In the genomic region with DNA sequence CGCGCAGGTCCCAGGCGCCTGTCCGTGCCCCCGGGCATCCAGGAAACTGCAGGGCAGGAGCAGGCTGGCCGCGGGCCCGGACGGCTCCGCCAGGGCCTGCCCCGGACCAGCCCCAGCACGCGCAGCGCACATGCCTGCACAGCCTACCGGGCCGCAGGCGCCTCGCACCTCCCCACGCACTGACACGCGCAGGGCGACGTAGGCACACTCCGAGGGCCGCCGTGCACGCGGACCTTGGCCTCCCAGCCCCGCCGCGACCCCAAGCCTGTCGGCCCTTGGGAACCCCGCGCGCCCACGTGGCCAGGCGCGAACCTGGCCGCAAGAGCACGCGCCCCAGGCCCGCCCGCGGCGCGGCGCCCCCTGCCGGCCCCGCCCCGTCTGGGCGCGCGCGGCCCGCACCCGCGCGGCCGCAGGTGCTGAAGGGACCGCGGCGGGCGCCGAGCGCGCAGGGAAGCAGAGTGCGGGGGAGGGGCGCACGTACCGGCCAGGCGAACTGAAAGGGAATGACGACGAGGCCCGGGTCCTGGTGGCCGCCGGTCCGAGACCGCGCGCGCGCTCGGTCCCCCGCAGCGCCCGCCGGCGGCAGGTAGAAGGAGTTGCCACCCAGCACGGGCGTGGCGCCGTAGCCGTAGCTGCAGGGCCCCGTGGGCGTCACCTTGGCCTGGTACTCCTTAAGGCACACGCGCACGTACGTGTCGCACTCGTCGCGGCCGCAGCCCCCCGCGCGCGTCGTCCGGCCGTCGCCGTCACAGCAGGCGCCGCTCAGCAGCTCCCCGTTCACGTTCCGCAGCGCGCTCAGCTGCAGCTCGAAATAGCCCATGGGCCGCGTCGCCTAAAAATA, we compare ENCODE assay signal across 8 mouse cellular contexts. TPM values are rescaled to one million over a fixed set of nuclear protein-coding genes. Genes with fewer than 3 reads are reported as not detected.
DNase-seq lines count a peak whose midpoint lies in the region; ATAC-seq lines count a peak whose summit lies in the region.

No protein-coding gene starts in this region.

- peaks cover 60% of the 10 kb centered on the region for H3K27me3 ChIP-seq in kidney, embryonic 14.5 days (ENCODE audit: control insufficient read depth, insufficient read depth, low read length)
- peaks cover 86% of the 10 kb centered on the region for H3K27me3 ChIP-seq in heart, embryonic 12.5 days (replicated peaks)

- H3K4me2 ChIP-seq in kidney, embryonic 14.5 days (replicated peaks; ENCODE audit: low read depth, low read length), result peak overlapping the region; percentile 93
- H3K4me2 ChIP-seq in heart, embryonic 12.5 days, result peak overlapping the region; percentile 98

- H3K4me1 ChIP-seq in kidney, embryonic 14.5 days (ENCODE audit: control insufficient read depth, insufficient read depth, low read length), result peaks cover 20% of the 10 kb centered on the region; the same call in 1 of the 2 replicates
- peaks cover 37% of the 10 kb centered on the region for H3K4me1 ChIP-seq in heart, embryonic 12.5 days (replicated peaks)

- H3K36me3 ChIP-seq in kidney, embryonic 14.5 days (ENCODE audit: control insufficient read depth, insufficient read depth, low read length), result no peaks in the 10 kb centered on the region
- H3K36me3 ChIP-seq in heart, embryonic 12.5 days, result no peaks in the 10 kb centered on the region

- DNase-seq in kidney, adult 9 months, result no peak
- DNase-seq in cerebellum, postnatal 10 days, result peak; percentile 68
- peak; percentile 52 to 63 for DNase-seq in layer of hippocampus, postnatal 14 days (ENCODE audit: low spot score in 2 of 2)
- peak; percentile 50 for DNase-seq in lung, postnatal 10 days
- peak; percentile 71 for DNase-seq in right cerebral cortex, postnatal 14 days
- no peak for DNase-seq in spleen, adult 12 weeks (ENCODE audit: low spot score)

- 1% methylated on average over 102 of the region's 124 CpGs for WGBS in kidney, embryonic 14.5 days
- 2% methylated on average over 115 of the region's 124 CpGs for WGBS in heart, embryonic 12.5 days

- H3K9me3 ChIP-seq in kidney, embryonic 14.5 days (ENCODE audit: control insufficient read depth, low read length), result no peaks in the 10 kb centered on the region
- H3K9me3 ChIP-seq in heart, embryonic 12.5 days (replicated peaks), result no peaks in the 10 kb centered on the region

- no peak overlapping the region for H3K27ac ChIP-seq in kidney, embryonic 14.5 days (ENCODE audit: low read depth, low read length)
- no peak overlapping the region for H3K27ac ChIP-seq in heart, embryonic 12.5 days (ENCODE audit: poor library complexity, severe bottlenecking)

- H3K9ac ChIP-seq in kidney, embryonic 14.5 days (ENCODE audit: low read depth, low read length), result peak overlapping the region; percentile 46; the same call in 1 of the 2 replicates
- peak overlapping the region; percentile 70 for H3K9ac ChIP-seq in heart, embryonic 12.5 days

- peak overlapping the region; percentile 53 for H3K4me3 ChIP-seq in kidney, embryonic 14.5 days (ENCODE audit: low read length)
- H3K4me3 ChIP-seq in heart, embryonic 12.5 days, result peak overlapping the region; percentile 66

- ATAC-seq in kidney, embryonic 14.5 days (ENCODE audit: low FRiP score, low TSS enrichment), result peak; percentile 36; the same call in 1 of the 2 replicates
- ATAC-seq in heart, embryonic 12.5 days (ENCODE audit: insufficient number of reproducible peaks, low FRiP score), result peak; percentile 8; the same call in 1 of the 2 replicates

RNA-seq across cellular contexts. Expression of gene Jag2, which starts 1.0 kb away (rescaled TPM):
- 2.3 and 2.9 TPM in 2 replicates for polyA plus RNA-seq in kidney, embryonic 14.5 days (2014; fragmentation: Nextera tagmentation; extraction: Ambion mirVana)
- 2.6 TPM in 2 replicates for polyA plus RNA-seq in heart, embryonic 12.5 days (2016; fragmentation: Nextera tagmentation; extraction: Ambion mirVana)
- total RNA-seq in layer of hippocampus, postnatal 14 days (2021), result 10 to 100 TPM; 45.2 to 50.8 TPM

RNA-seq across cellular contexts. Expression of gene Nudt14, which starts 13.3 kb away (rescaled TPM):
- polyA plus RNA-seq in kidney, embryonic 14.5 days (2014; fragmentation: Nextera tagmentation; extraction: Ambion mirVana), result 101 and 102 TPM in 2 replicates
- 38.3 and 41.7 TPM in 2 replicates for polyA plus RNA-seq in heart, embryonic 12.5 days (2016; fragmentation: Nextera tagmentation; extraction: Ambion mirVana)
- 10 to 100 TPM in 1 of 2 experiments, 1 to 10 TPM in 1; 7.5 to 11.1 TPM for total RNA-seq in layer of hippocampus, postnatal 14 days (2021)

RNA-seq across cellular contexts. Expression of gene Btbd6, which starts 47.7 kb away (rescaled TPM):
- 22.3 and 23.1 TPM in 2 replicates for polyA plus RNA-seq in kidney, embryonic 14.5 days (2014; fragmentation: Nextera tagmentation; extraction: Ambion mirVana)
- polyA plus RNA-seq in heart, embryonic 12.5 days (2016; fragmentation: Nextera tagmentation; extraction: Ambion mirVana), result 22.4 and 23.0 TPM in 2 replicates
- 10 to 100 TPM; 47.1 to 47.2 TPM for total RNA-seq in layer of hippocampus, postnatal 14 days (2021)

Comparison
In these comparisons a context has a peak if more than half of its experiments do, and no peak if none do; other contexts are left out.
1. DNase-seq: peak in cerebellum, postnatal 10 days (2 of 2), layer of hippocampus, postnatal 14 days (2 of 2), lung, postnatal 10 days (single experiment) and right cerebral cortex, postnatal 14 days (single experiment); none in kidney, adult 9 months (single experiment) and spleen, adult 12 weeks (single experiment).